Mouse (Mus musculus) CH12.LX (cell line): ENCODE data around the gene Grm7. TPM values are rescaled to one million over a fixed set of nuclear protein-coding genes. Genes with fewer than 3 reads are reported as not detected.

ENCODE experiments used
- DNase-seq: peaks from one replicate; pipeline ENCODE4 v3.0.0-alpha.2; 2013; ENCODE audit errors: extremely low read depth
- H3K27ac ChIP-seq: 2 replicates; pipeline ENCODE4 v1.5.1; 2012; ENCODE audit warnings: low read depth, mild to moderate bottlenecking, control low read depth, moderate library complexity; ENCODE audit not compliant: insufficient read depth
- H3K27me3 ChIP-seq: replicated peaks from 2 replicates; pipeline ENCODE3; 2012; ENCODE audit warnings: inconsistent platforms
- H3K36me3 ChIP-seq, 2 experiments: replicated peaks in 1 of 2; 2 replicates each; pipeline versions ENCODE3 to v1.6.1; 2012; ENCODE audit warnings: inconsistent platforms in 1 of 2, low read length in 1 of 2, mild to moderate bottlenecking in 1 of 2, mixed read lengths in 1 of 2, moderate library complexity in 1 of 2; ENCODE audit not compliant: control insufficient read depth in 1 of 2, insufficient read depth in 1 of 2
- H3K4me1 ChIP-seq, 2 experiments: 2 replicates each; pipeline ENCODE4 v1.6.1; 2012; ENCODE audit warnings: inconsistent platforms in 1 of 2, moderate library complexity in 1 of 2; ENCODE audit not compliant: insufficient read depth in 2 of 2, control insufficient read depth in 1 of 2
- H3K4me2 ChIP-seq: 2 replicates; pipeline ENCODE4 v1.6.1; 2012; ENCODE audit warnings: low read depth, mild to moderate bottlenecking, control low read depth; ENCODE audit not compliant: poor library complexity, insufficient read depth, severe bottlenecking
- H3K4me3 ChIP-seq, 3 experiments: fragments of 150-350 bp in 1 of 3; sonication (generic) in 1 of 3; replicated peaks in 1 of 3; 2 replicates each; pipeline versions ENCODE3 to v1.5.1; 2011 to 2012; ENCODE audit warnings: low read depth in 2 of 3, low read length in 2 of 3, mild to moderate bottlenecking in 2 of 3, moderate library complexity in 2 of 3, control low read depth in 1 of 3, improper control_type of control experiment in 1 of 3, inconsistent platforms in 1 of 3, mixed read lengths in 1 of 3; ENCODE audit not compliant: poor library complexity in 1 of 3
- H3K79me2 ChIP-seq: replicated peaks from 2 replicates; pipeline ENCODE4 v1.6.1; 2012; ENCODE audit warnings: mild to moderate bottlenecking, moderate library complexity; ENCODE audit not compliant: control insufficient read depth, poor library complexity, insufficient read depth, severe bottlenecking; ENCODE audit errors: extremely low read depth
- H3K9ac ChIP-seq: 2 replicates; pipeline ENCODE4 v1.6.1; 2012; ENCODE audit warnings: low read depth, mild to moderate bottlenecking, control low read depth, moderate library complexity; ENCODE audit not compliant: insufficient read depth
- H3K9me3 ChIP-seq: replicated peaks from 2 replicates; pipeline ENCODE3; 2012; ENCODE audit warnings: low read length, inconsistent platforms, mixed read lengths
- CHD1 ChIP-seq: IDR thresholded peaks from 2 replicates; pipeline ENCODE4 v1.6.1; 2012; ENCODE audit warnings: low read depth, low read length, improper control_type of control experiment, inconsistent platforms
- ELF1 ChIP-seq: IDR thresholded peaks from 2 replicates; pipeline ENCODE4 v1.6.1; 2014; ENCODE audit warnings: low read depth, mild to moderate bottlenecking, inconsistent platforms, low read length, improper control_type of control experiment
- ETS1 ChIP-seq: conservative IDR thresholded peaks from 2 replicates; pipeline ENCODE4 v1.6.1; 2012; ENCODE audit warnings: low read depth, mild to moderate bottlenecking, inconsistent platforms, low read length, improper control_type of control experiment, moderate library complexity
- GABPA ChIP-seq: IDR thresholded peaks from 2 replicates; pipeline ENCODE4 v1.6.1; 2012; ENCODE audit warnings: low read depth, low read length, improper control_type of control experiment, inconsistent platforms; ENCODE audit not compliant: insufficient replicate concordance
- HCFC1 ChIP-seq: IDR thresholded peaks from 2 replicates; pipeline ENCODE4 v1.6.1; 2012; ENCODE audit warnings: low read depth, mild to moderate bottlenecking, inconsistent platforms, low read length, improper control_type of control experiment
- KAT2A ChIP-seq: IDR thresholded peaks from 2 replicates; pipeline ENCODE4 v1.6.1; 2012; ENCODE audit warnings: low read length, improper control_type of control experiment, inconsistent platforms; ENCODE audit not compliant: insufficient replicate concordance
- MAX ChIP-seq: IDR thresholded peaks from 2 replicates; pipeline ENCODE4 v1.6.1; 2011; ENCODE audit warnings: low read length, improper control_type of control experiment
- NELFE ChIP-seq: IDR thresholded peaks from 2 replicates; pipeline ENCODE4 v1.6.1; 2011; ENCODE audit warnings: low read depth, low read length, improper control_type of control experiment
- PAX5 ChIP-seq: IDR thresholded peaks from 2 replicates; pipeline ENCODE4 v1.6.1; 2012; ENCODE audit warnings: low read length, inconsistent platforms, mixed read lengths
- RAD21 ChIP-seq: IDR thresholded peaks from 2 replicates; pipeline ENCODE4 v1.6.1; 2011; ENCODE audit warnings: low read depth, mild to moderate bottlenecking, low read length, improper control_type of control experiment, moderate library complexity
- TBP ChIP-seq: conservative IDR thresholded peaks from 2 replicates; pipeline ENCODE4 v1.6.1; 2011; ENCODE audit warnings: low read depth, low read length, improper control_type of control experiment
- UBTF ChIP-seq: IDR thresholded peaks from 2 replicates; pipeline ENCODE4 v1.6.1; 2012; ENCODE audit warnings: low read depth, mild to moderate bottlenecking, inconsistent platforms, low read length, improper control_type of control experiment, moderate library complexity
- USF1 ChIP-seq: IDR thresholded peaks from 2 replicates; pipeline ENCODE4 v1.6.1; 2014; ENCODE audit warnings: low read depth, mild to moderate bottlenecking, inconsistent platforms, low read length, improper control_type of control experiment
- USF2 ChIP-seq: conservative IDR thresholded peaks from 2 replicates; pipeline ENCODE4 v1.6.1; 2011; ENCODE audit warnings: low read depth, low read length, improper control_type of control experiment
- ZMIZ1 ChIP-seq: IDR thresholded peaks from 2 replicates; pipeline ENCODE4 v1.6.1; 2012; ENCODE audit warnings: low read depth, mild to moderate bottlenecking, inconsistent platforms, low read length, improper control_type of control experiment
- dilution Hi-C: fragments of 300-500 bp; cut with MboI; formaldehyde crosslinking; loops from 2 replicates; pipeline ENCODE4 v1.14.3; 2020; ENCODE audit warnings: low sequenced_read_pairs; ENCODE audit not compliant: extremely low pct_unique_long_range_greater_than_20kb, extremely low pct_ligation_motif_present
- in situ Hi-C: fragments of 300-500 bp; cut with MboI; formaldehyde crosslinking; loops from 3 replicates; pipeline ENCODE4 v1.14.3; 2019; ENCODE audit warnings: low sequenced_read_pairs, low pct_ligation_motif_present, low pct_unique_long_range_greater_than_20kb, mixed read lengths
- polyA plus RNA-seq: library from polyadenylated mRNA; unstranded; fragments of >175 nt; gene quantifications from 2 replicates; pipeline ENCODE4 v1.2.1, GENCODE M21; 2012; ENCODE audit warnings: low read depth; ENCODE audit not compliant: insufficient read length
- total RNA-seq, 2 experiments: library from RNA; depleted of rRNA; stranded (reverse); fragments of 300-350 nt in 1 of 2; fragments of >200 nt in 1 of 2; gene quantifications; 2 replicates each; pipeline ENCODE4 v1.2.3; 2012 to 2014

The Grm7 gene
- total and polyA plus RNA-seq, 3 experiments = not detected

DNA sequence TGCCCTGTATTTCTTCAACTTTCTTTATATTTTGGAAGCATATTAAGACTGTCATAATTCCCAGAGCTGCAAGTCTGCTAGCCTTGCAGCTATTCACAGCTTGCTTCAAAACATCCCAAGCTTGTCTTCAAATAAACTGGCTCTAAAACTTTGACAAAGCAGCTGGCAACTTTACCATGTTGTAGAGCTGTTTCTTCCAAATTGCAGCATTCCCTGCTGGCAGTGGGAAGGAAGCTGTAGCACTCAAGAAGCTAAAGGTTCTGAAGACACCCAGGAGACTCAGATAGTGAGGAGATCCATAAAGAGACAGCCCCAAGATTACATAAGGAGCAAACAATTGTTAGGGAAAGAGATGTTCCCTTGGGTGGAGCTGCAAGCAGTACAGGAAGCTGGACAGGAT is 846.8 kb downstream of the Grm7 start:
- Histone ChIP-seq H3K27ac (no peak overlapping the region), H3K27me3 (no peaks in the 10 kb centered on the region), H3K4me3 (no peak overlapping the region), H3K9ac (no peak overlapping the region), H3K36me3 (no peaks in the 10 kb centered on the region), H3K4me1 (no peaks in the 10 kb centered on the region), H3K9me3 (peaks cover 46% of the 10 kb centered on the region), H3K4me2 (no peak overlapping the region), H3K79me2 (no peaks in the 10 kb centered on the region)
- in situ Hi-C loops (no loop called here), dilution Hi-C loops (no loop called here)
- TF ChIP-seq ETS1 (no peak), HCFC1 (no peak), ZMIZ1 (no peak), CHD1 (no peak), UBTF (no peak), USF2 (no peak), USF1 (no peak), GABPA (no peak), ELF1 (no peak), RAD21 (no peak), PAX5 (no peak), NELFE (no peak), TBP (no peak), MAX (no peak)
- DNase-seq = no peak

DNA sequence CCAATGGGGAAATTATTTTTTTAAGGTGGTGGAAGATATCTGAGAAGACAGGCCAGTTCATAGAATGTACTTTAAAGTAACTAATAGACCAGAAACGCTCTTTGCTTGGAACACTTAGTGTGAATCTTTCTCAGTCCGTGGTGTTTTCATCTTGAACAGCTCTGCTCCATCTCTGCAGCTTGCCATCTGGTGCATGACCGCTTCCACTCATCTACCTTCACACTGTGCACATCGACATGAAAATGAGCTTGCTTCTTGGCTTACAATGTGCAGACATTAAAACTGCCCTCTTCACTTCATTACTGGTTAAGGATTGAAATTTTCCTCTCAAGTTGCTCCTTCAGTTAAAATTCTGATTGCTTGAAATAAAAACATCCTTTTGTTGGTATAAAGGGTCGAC is 854.2 kb downstream of the Grm7 start:
- dilution Hi-C loops = no loop called here
- Histone ChIP-seq H3K9ac (no peak overlapping the region), H3K79me2 (no peaks in the 10 kb centered on the region), H3K36me3 (no peaks in the 10 kb centered on the region), H3K9me3 (peaks cover 29% of the 10 kb centered on the region), H3K27ac (no peak overlapping the region)
- TF ChIP-seq KAT2A (no peak), ZMIZ1 (no peak), TBP (no peak)
- TF ChIP-seq, all 38 proteins: peak for 0
- DNase-seq = no peak
- in situ Hi-C loops = no loop called here
- Histone ChIP-seq H3K4me1 (no peaks in the 10 kb centered on the region), H3K27me3 (no peaks in the 10 kb centered on the region), H3K4me2 (no peak overlapping the region), H3K4me3 (no peak overlapping the region)
